Mouse (Mus musculus): ENCODE data around the gene Abca9.

Abca9 gene

DNA sequence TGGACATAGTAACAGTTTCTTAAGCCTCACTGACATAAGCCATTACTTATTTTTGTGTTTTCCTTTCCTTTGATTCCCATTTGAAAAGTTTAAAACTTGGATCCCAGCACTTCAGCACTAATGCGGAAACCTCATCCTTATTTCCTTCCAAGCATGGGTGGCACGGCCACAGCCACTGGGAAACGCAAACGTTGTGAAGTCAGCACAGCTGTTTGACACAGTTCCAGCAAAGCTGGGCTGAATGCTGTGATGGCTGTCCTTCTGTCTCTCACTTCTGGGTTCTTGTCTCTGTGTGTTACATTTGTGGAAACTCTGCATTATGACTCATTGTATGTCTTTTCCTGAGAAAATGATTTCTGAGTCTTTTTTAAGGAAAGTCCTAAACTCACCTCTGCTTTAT is 107.0 kb downstream of the Abca9 start:
- DNase-seq (ENCODE audit: low read depth): no peak

DNA sequence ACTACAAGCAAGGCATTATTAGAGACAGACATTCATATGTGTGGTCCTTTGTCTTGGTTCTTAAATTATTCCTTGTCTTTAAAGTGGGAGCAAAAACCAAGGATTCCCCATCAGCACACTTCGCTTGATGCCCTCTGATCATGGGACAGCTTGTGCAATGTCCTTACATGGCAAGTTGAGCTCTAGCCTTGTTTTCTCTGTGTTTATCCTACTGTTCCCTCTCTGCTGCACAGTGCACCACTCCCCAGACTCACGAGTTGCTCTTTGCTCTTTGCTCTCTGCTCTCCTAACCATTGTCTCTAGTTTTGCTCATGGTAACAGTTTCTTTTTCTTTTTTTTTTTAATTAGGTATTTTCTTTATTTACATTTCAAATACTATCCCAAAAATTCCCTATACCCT is 107.9 kb downstream of the Abca9 start:
- DNase-seq (ENCODE audit: low read depth): no peak

DNA sequence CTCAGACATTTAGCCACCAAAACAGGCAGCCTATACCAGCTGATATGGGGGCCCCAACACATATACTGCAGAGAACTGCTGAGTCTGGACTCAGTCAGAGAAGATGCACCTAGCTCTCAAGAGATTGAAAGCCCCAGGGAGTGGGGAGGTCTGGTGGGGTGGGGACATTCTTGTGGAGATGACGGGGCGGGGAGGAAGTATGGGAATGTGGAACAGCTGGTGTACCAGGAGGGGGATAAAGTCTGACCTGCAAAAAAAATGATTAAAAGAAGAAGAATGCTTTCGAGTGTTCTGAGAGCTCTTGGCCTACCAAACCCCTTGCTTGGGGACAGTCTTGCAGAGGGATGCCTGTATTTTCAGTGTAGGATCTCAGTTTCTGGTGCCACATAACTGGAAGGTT is 114.3 kb downstream of the Abca9 start:
- no peak for DNase-seq (ENCODE audit: low read depth)
